Mouse (Mus musculus): Measurements from ENCODE around the gene Slc28a3.
A peak's percentile ranks its signal among the peaks of the same experiment; 100 is the strongest.

Slc28a3 gene

GRCm38 (mm10) chr13:58520580-58521330, 89.9 kb downstream of the Slc28a3 start:
- no peak for DNase-seq

GRCm38 (mm10) chr13:58520028-58520427, 90.6 kb downstream of the Slc28a3 start:
- no peak for DNase-seq

- DNase-seq: no peak
These were observed 94.4 kb downstream of the Slc28a3 start for GRCm38 (mm10) chr13:58516277-58516676.

- no peak for DNase-seq
These were observed 95.0 kb downstream of the Slc28a3 start for GRCm38 (mm10) chr13:58515635-58516034.

- no peak for DNase-seq
These were observed 96.4 kb downstream of the Slc28a3 start for GRCm38 (mm10) chr13:58514147-58514727.

GRCm38 (mm10) chr13:58511926-58512325, 98.8 kb downstream of the Slc28a3 start:
- no peak for DNase-seq

- DNase-seq: no peak
These were observed 99.4 kb downstream of the Slc28a3 start for GRCm38 (mm10) chr13:58511248-58511647.

- DNase-seq: no peak
These were observed 101.4 kb downstream of the Slc28a3 start for GRCm38 (mm10) chr13:58509241-58509640.

- peak; percentile 6 for DNase-seq
These were observed 107.1 kb downstream of the Slc28a3 start for GRCm38 (mm10) chr13:58503610-58504009.

- DNase-seq: no peak
These were observed 112.9 kb downstream of the Slc28a3 start for GRCm38 (mm10) chr13:58497809-58498208.

Data from kidney, adult 11 months (tissue).